Mouse (Mus musculus): Measurements from ENCODE around the gene Terb2. TPM values are rescaled to one million over a fixed set of nuclear protein-coding genes. Genes with fewer than 3 reads are reported as not detected.
A peak's percentile ranks its signal among the peaks of the same experiment; 100 is the strongest.

Terb2 gene
- polyA plus RNA-seq, 1 experiment from 2014 or later = not detected

- no peaks in the 10 kb centered on the region for H3K36me3 ChIP-seq (ENCODE audit: insufficient read depth, low read length)
- H3K9ac ChIP-seq (replicated peaks; ENCODE audit: low read depth) = no peak overlapping the region
- 49% methylated on average over 5 of the region's 5 CpGs for WGBS
- no peaks in the 10 kb centered on the region for H3K27me3 ChIP-seq (replicated peaks; ENCODE audit: insufficient read depth, low read length)
- ATAC-seq (no peak), DNase-seq (ENCODE audit: low spot score) (no peak)
- no peaks in the 10 kb centered on the region for H3K9me3 ChIP-seq (ENCODE audit: low read length)
- no peak overlapping the region for H3K4me3 ChIP-seq (ENCODE audit: low read depth, low read length)
- TF ChIP-seq EP300 (IDR thresholded peaks at IDR 0.05) (no peak), CTCF (IDR thresholded peaks at IDR 0.05) (no peak)
- H3K4me1 ChIP-seq (ENCODE audit: insufficient read depth, low read depth, low read length) = no peaks in the 10 kb centered on the region
- no peak overlapping the region for H3K27ac ChIP-seq (ENCODE audit: low read length)
- H3K4me2 ChIP-seq (replicated peaks; ENCODE audit: low read depth, low read length) = no peak overlapping the region
Measured at GRCm38 (mm10) chr2:122233341-122233740, 47.3 kb downstream of the Terb2 start.

- TF ChIP-seq CTCF (IDR thresholded peaks at IDR 0.05) (no peak), EP300 (IDR thresholded peaks at IDR 0.05) (no peak)
- Histone ChIP-seq H3K4me1 (ENCODE audit: insufficient read depth, low read depth, low read length) (no peaks in the 10 kb centered on the region), H3K9me3 (ENCODE audit: low read length) (no peaks in the 10 kb centered on the region), H3K27ac (ENCODE audit: low read length) (no peak overlapping the region), H3K4me2 (replicated peaks; ENCODE audit: low read depth, low read length) (peak overlapping the region; percentile 86), H3K27me3 (replicated peaks; ENCODE audit: insufficient read depth, low read length) (no peaks in the 10 kb centered on the region), H3K36me3 (ENCODE audit: insufficient read depth, low read length) (no peaks in the 10 kb centered on the region), H3K9ac (replicated peaks; ENCODE audit: low read depth) (peak overlapping the region; percentile 19), H3K4me3 (ENCODE audit: low read depth, low read length) (peak overlapping the region; percentile 59)
- ATAC-seq = peak; percentile 31
- peak; percentile 53 for DNase-seq (ENCODE audit: low spot score)
- WGBS = 7% methylated on average over 26 of the region's 26 CpGs
Measured at GRCm38 (mm10) chr2:122233759-122234557, 47.9 kb downstream of the Terb2 start.

- Histone ChIP-seq H3K27me3 (replicated peaks; ENCODE audit: insufficient read depth, low read length) (no peaks in the 10 kb centered on the region), H3K4me1 (ENCODE audit: insufficient read depth, low read depth, low read length) (no peaks in the 10 kb centered on the region), H3K9me3 (ENCODE audit: low read length) (no peaks in the 10 kb centered on the region), H3K36me3 (ENCODE audit: insufficient read depth, low read length) (no peaks in the 10 kb centered on the region), H3K4me3 (ENCODE audit: low read depth, low read length) (peak within 1 kb of the TSS; percentile 59), H3K9ac (replicated peaks; ENCODE audit: low read depth) (peak within 1 kb of the TSS; percentile 19), H3K4me2 (replicated peaks; ENCODE audit: low read depth, low read length) (peak within 1 kb of the TSS; percentile 86), H3K27ac (ENCODE audit: low read length) (no peak within 1 kb of the TSS)
- peak; percentile 72 for DNase-seq (ENCODE audit: low spot score)
- WGBS = 1% methylated on average over 34 of the region's 35 CpGs
- ATAC-seq = peak; percentile 83
- TF ChIP-seq EP300 (IDR thresholded peaks at IDR 0.05) (no peak), CTCF (IDR thresholded peaks at IDR 0.05) (no peak)
Measured at GRCm38 (mm10) chr2:122234611-122235288, 48.7 kb downstream of the Terb2 start, which contains the start of gene Sord. Gene Sord (plus strand): TSS chr2:122234749.

- no peaks in the 10 kb centered on the region for H3K4me1 ChIP-seq (ENCODE audit: insufficient read depth, low read depth, low read length)
- H3K9me3 ChIP-seq (ENCODE audit: low read length) = no peaks in the 10 kb centered on the region
- 83% methylated on average over 2 of the region's 2 CpGs for WGBS
- TF ChIP-seq EP300 (IDR thresholded peaks at IDR 0.05) (no peak), CTCF (IDR thresholded peaks at IDR 0.05) (no peak)
- H3K36me3 ChIP-seq (ENCODE audit: insufficient read depth, low read length) = no peaks in the 10 kb centered on the region
- ATAC-seq = no peak
- no peak overlapping the region; the same call in 1 of the 2 replicates for H3K4me3 ChIP-seq (ENCODE audit: low read depth, low read length)
- peak overlapping the region; percentile 86; the same call in 1 of the 2 replicates for H3K4me2 ChIP-seq (replicated peaks; ENCODE audit: low read depth, low read length)
- no peaks in the 10 kb centered on the region for H3K27me3 ChIP-seq (replicated peaks; ENCODE audit: insufficient read depth, low read length)
- no peak overlapping the region for H3K27ac ChIP-seq (ENCODE audit: low read length)
- no peak overlapping the region for H3K9ac ChIP-seq (replicated peaks; ENCODE audit: low read depth)
- no peak for DNase-seq (ENCODE audit: low spot score)
Measured at GRCm38 (mm10) chr2:122235425-122235824, 49.4 kb downstream of the Terb2 start.

- no peaks in the 10 kb centered on the region for H3K36me3 ChIP-seq (ENCODE audit: insufficient read depth, low read length)
- no peaks in the 10 kb centered on the region for H3K27me3 ChIP-seq (replicated peaks; ENCODE audit: insufficient read depth, low read length)
- H3K27ac ChIP-seq (ENCODE audit: low read length) = no peak overlapping the region
- no peak overlapping the region for H3K9ac ChIP-seq (replicated peaks; ENCODE audit: low read depth)
- H3K4me2 ChIP-seq (replicated peaks; ENCODE audit: low read depth, low read length) = no peak overlapping the region
- no peak overlapping the region for H3K4me3 ChIP-seq (ENCODE audit: low read depth, low read length)
- no peaks in the 10 kb centered on the region for H3K9me3 ChIP-seq (ENCODE audit: low read length)
- TF ChIP-seq EP300 (IDR thresholded peaks at IDR 0.05) (no peak), CTCF (IDR thresholded peaks at IDR 0.05) (no peak)
- no peaks in the 10 kb centered on the region for H3K4me1 ChIP-seq (ENCODE audit: insufficient read depth, low read depth, low read length)
- DNase-seq (ENCODE audit: low spot score) (peak; percentile 31), ATAC-seq (no peak)
Measured at GRCm38 (mm10) chr2:122236321-122236720, 50.2 kb downstream of the Terb2 start.

GRCm38 (mm10) chr2:122237891-122238470 is 51.9 kb downstream of the Terb2 start:
- WGBS = 68% methylated on average over 2 of the region's 2 CpGs
- no peaks in the 10 kb centered on the region for H3K36me3 ChIP-seq (ENCODE audit: insufficient read depth, low read length)

More at GRCm38 (mm10) chr2:122237891-122238470, 51.9 kb downstream of the Terb2 start:
- no peak for TF ChIP-seq CTCF (IDR thresholded peaks at IDR 0.05)
- no peak for TF ChIP-seq EP300 (IDR thresholded peaks at IDR 0.05)
- DNase-seq (ENCODE audit: low spot score) (peak; percentile 60), ATAC-seq (peak; percentile 42)
- Histone ChIP-seq H3K27ac (ENCODE audit: low read length) (no peak overlapping the region), H3K4me2 (replicated peaks; ENCODE audit: low read depth, low read length) (no peak overlapping the region), H3K27me3 (replicated peaks; ENCODE audit: insufficient read depth, low read length) (no peaks in the 10 kb centered on the region), H3K4me3 (ENCODE audit: low read depth, low read length) (no peak overlapping the region), H3K4me1 (ENCODE audit: insufficient read depth, low read depth, low read length) (no peaks in the 10 kb centered on the region), H3K9ac (replicated peaks; ENCODE audit: low read depth) (no peak overlapping the region), H3K9me3 (ENCODE audit: low read length) (no peaks in the 10 kb centered on the region)
